Mouse (Mus musculus) neutrophil, adult 5-6 weeks (primary cell): ENCODE results near the gene Exoc3l. TPM values are rescaled to one million over a fixed set of nuclear protein-coding genes. Genes with fewer than 3 reads are reported as not detected.
"Not testable (repeated sequence)": the region's sequence is repeated elsewhere in the genome, so short reads cannot be mapped to it uniquely, and the experiment has no call there.

Experiments used
- ATAC-seq: fragments of 151-379, 151-347 bp; 2 replicates; pipeline ENCODE4 v1.8.0; 2017; ENCODE audit warnings: mild to moderate bottlenecking, moderate TSS enrichment; ENCODE audit not compliant: insufficient number of reproducible peaks, poor library complexity, low FRiP score, severe bottlenecking; ENCODE audit errors: extremely low read depth
- total RNA-seq: library from RNA; stranded (forward); fragments of 200-1000 nt; gene quantifications from 2 replicates; pipeline ENCODE4 v1.2.3, GENCODE M21; 2017

The Exoc3l gene
- total RNA-seq, 1 experiment from 2014 or later: 1.3 TPM

GRCm38 (mm10) chr8:105297511-105298192 lies 1.8 kb upstream of the Exoc3l start, which contains the start of gene E2f4:
Gene E2f4 (plus strand): TSS chr8:105297663.
- ATAC-seq: peak; percentile 86

- no peak for ATAC-seq
These were observed 645 bp downstream of the Exoc3l start for GRCm38 (mm10) chr8:105295256-105295655.

GRCm38 (mm10) chr8:105294776-105295175 lies 1.1 kb downstream of the Exoc3l start:
- no peak for ATAC-seq

- no peak for ATAC-seq
These were observed 2.5 kb downstream of the Exoc3l start for GRCm38 (mm10) chr8:105293405-105293804.

- ATAC-seq: no peak
These were observed 3.4 kb downstream of the Exoc3l start for GRCm38 (mm10) chr8:105292471-105292870.

- ATAC-seq: not testable (repeated sequence)
These were observed 4.1 kb downstream of the Exoc3l start for GRCm38 (mm10) chr8:105291802-105292201.

- not testable (repeated sequence) for ATAC-seq
These were observed 4.5 kb downstream of the Exoc3l start for GRCm38 (mm10) chr8:105291364-105291763.

- peak; percentile 55 for ATAC-seq
These were observed 5.2 kb downstream of the Exoc3l start for GRCm38 (mm10) chr8:105290554-105291314.

GRCm38 (mm10) chr8:105289805-105290460 lies 6.0 kb downstream of the Exoc3l start, which contains the start of gene 4931428F04Rik:
Gene 4931428F04Rik (minus strand): TSS chr8:105289864.
- ATAC-seq: 0 out of 2 replicates have a peak, but pooled peaks have one; percentile 17

- ATAC-seq: peak; percentile 73
These were observed 6.8 kb downstream of the Exoc3l start for GRCm38 (mm10) chr8:105288958-105289732.

- no peak for ATAC-seq
These were observed 7.7 kb downstream of the Exoc3l start for GRCm38 (mm10) chr8:105288231-105288630.

- ATAC-seq: no peak
These were observed 9.0 kb downstream of the Exoc3l start for GRCm38 (mm10) chr8:105286907-105287306.

- ATAC-seq: no peak
These were observed 10.4 kb downstream of the Exoc3l start for GRCm38 (mm10) chr8:105285514-105285913.

GRCm38 (mm10) chr8:105283074-105283473 lies 12.8 kb downstream of the Exoc3l start:
- peak; percentile 46; the same call in 1 of the 2 replicates for ATAC-seq

GRCm38 (mm10) chr8:105282239-105282638 lies 13.7 kb downstream of the Exoc3l start:
- no peak for ATAC-seq

GRCm38 (mm10) chr8:105281821-105282220 lies 14.1 kb downstream of the Exoc3l start:
- ATAC-seq: no peak

- ATAC-seq: no peak
These were observed 15.3 kb downstream of the Exoc3l start for GRCm38 (mm10) chr8:105280567-105280966.

GRCm38 (mm10) chr8:105278911-105279334 lies 17.0 kb downstream of the Exoc3l start:
- peak; percentile 21; the same call in 1 of the 2 replicates for ATAC-seq
